Mouse (Mus musculus) heart, postnatal 0 days (tissue): ENCODE results near the gene Sdcbp2.

ENCODE experiments used
- CTCF ChIP-seq: IDR thresholded peaks from 2 replicates; pipeline ENCODE4 v1.5.1; 2016; ENCODE audit warnings: antibody characterized with exemption, control low read depth, low read depth
- EP300 ChIP-seq: IDR thresholded peaks from 2 replicates; pipeline ENCODE4 v1.6.1; 2016; ENCODE audit warnings: antibody characterized with exemption, low read depth

- TF ChIP-seq CTCF (no peak), EP300 (no peak)
These were observed 47.9 kb upstream of the Sdcbp2 start for GRCm38 (mm10) chr2:151524324-151525041.
